Mouse (Mus musculus): ENCODE results near the gene Eif4g1. TPM values are rescaled to one million over a fixed set of nuclear protein-coding genes. Genes with fewer than 3 reads are reported as not detected.

Eif4g1 gene
- total and polyA plus RNA-seq, 2 experiments from 2014 or later = 74.6 to 296 TPM

DNA sequence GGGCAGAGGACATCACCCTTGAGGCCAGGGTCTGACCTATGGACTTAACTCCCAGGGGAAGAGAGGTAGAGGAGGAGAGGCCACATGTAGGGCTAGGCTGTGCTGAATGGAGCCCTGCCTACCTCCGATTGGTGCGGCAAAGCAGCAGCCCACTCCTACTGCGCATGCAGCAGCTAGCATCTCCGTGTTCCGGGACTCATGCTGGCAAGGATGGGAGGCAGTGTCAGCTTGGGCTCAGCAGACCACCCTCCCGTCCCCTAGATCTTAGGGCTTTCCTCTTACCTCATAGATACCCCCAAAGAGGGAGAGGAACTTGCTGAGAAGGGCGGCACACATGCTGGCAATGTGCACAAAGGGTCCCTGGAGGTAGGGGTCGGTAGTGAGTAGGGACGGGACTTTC, 44.1 kb downstream of the Eif4g1 start:
- no peaks in the 10 kb centered on the region for H3K27me3 ChIP-seq (ENCODE audit: control insufficient read depth, insufficient read depth, low read length)
- H3K4me2 ChIP-seq (ENCODE audit: low read depth, low read length) = no peak overlapping the region
- H3K4me1 ChIP-seq (ENCODE audit: control insufficient read depth, insufficient read depth) = 0 out of 2 replicates have a peak, but pooled peaks cover 9% of the 10 kb centered on the region
- WGBS = 82% methylated on average over 9 of the region's 9 CpGs
- H3K4me3 ChIP-seq (ENCODE audit: low read depth, low read length) = no peak overlapping the region
- H3K36me3 ChIP-seq (replicated peaks; ENCODE audit: control insufficient read depth, insufficient read depth, low read length) = no peaks in the 10 kb centered on the region; the same call in 1 of the 2 replicates
- DNase-seq (ENCODE audit: low spot score) (no peak), ATAC-seq (ENCODE audit: insufficient read depth, low read depth) (no peak)
- no peaks in the 10 kb centered on the region for H3K9me3 ChIP-seq (replicated peaks; ENCODE audit: control insufficient read depth, low read length)
- TF ChIP-seq CTCF (IDR thresholded peaks at IDR 0.05; ENCODE audit: low read depth) (no peak), EP300 (IDR thresholded peaks at IDR 0.05; ENCODE audit: low read depth) (no peak)
- H3K27ac ChIP-seq (ENCODE audit: low read depth) = no peak overlapping the region
- no peak overlapping the region for H3K9ac ChIP-seq (replicated peaks; ENCODE audit: low read depth, low read length)

DNA sequence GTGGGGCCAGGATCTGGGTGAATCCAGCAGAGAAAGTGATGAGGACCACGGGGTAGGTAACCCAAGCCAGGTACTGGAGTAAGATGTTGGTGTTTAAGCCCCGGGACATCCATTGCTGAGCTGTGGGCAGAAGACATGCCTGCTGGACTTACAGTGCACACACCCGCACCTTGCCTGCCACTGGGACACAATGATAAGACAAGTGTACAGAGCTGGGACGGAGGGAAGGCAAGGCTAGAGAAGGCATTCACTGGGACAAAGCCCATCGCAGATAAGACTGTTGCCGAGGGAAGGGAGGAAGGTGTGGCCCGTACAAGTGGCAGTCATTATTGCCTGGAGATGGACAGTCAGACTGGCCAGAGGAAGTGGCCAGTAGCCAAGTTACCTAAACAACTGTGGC, 44.8 kb downstream of the Eif4g1 start:
- Histone ChIP-seq H3K36me3 (replicated peaks; ENCODE audit: control insufficient read depth, insufficient read depth, low read length) (no peaks in the 10 kb centered on the region; the same call in 1 of the 2 replicates), H3K9me3 (replicated peaks; ENCODE audit: control insufficient read depth, low read length) (no peaks in the 10 kb centered on the region), H3K4me2 (ENCODE audit: low read depth, low read length) (no peak overlapping the region), H3K9ac (replicated peaks; ENCODE audit: low read depth, low read length) (no peak overlapping the region), H3K27me3 (ENCODE audit: control insufficient read depth, insufficient read depth, low read length) (no peaks in the 10 kb centered on the region), H3K4me1 (ENCODE audit: control insufficient read depth, insufficient read depth) (0 out of 2 replicates have a peak, but pooled peaks cover 9% of the 10 kb centered on the region), H3K27ac (ENCODE audit: low read depth) (no peak overlapping the region), H3K4me3 (ENCODE audit: low read depth, low read length) (no peak overlapping the region)
- ATAC-seq (ENCODE audit: insufficient read depth, low read depth) (no peak), DNase-seq (ENCODE audit: low spot score) (no peak)
- WGBS = 57% methylated on average over 7 of the region's 7 CpGs
- TF ChIP-seq EP300 (IDR thresholded peaks at IDR 0.05; ENCODE audit: low read depth) (no peak), CTCF (IDR thresholded peaks at IDR 0.05; ENCODE audit: low read depth) (no peak)

DNA sequence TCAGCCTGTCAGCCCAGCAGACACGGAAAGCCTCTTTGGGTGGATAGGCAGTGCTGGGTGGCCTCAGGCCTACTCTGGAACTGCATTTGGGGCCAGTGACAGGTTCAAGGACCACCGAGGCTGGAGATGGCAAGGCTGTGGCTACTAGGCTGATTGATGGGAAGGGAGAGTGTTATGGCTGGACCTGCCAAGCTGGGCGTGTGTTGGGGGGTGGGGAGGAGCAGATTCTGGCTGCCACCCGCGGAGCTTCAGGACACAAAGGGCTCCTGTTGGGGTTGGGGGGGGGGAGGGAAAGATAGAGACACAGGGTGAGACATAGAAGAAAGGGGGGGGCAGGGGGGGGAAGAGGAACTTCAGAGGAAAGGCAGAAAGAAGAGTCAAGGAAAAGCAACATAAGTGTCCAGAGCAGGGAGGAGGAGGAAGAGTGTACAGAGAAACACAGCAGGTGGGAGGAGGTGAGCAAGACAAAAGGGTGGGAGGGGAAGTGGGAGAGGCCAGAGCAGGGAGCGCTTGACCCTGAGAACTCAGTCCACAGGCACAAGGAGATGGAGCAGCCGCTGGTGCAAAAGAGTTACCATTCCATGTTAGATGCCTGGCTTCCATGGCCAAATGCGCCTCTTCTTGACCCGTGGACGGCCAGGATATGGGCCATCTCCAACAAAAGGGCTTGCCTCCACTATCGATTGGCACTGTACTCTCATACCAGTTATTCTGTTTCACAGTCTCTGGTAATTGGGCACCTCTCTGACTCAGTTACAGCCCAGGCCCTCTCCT, 46.4 kb downstream of the Eif4g1 start:
- no peak for ATAC-seq (ENCODE audit: insufficient read depth, low read depth)
- no peak for DNase-seq (ENCODE audit: low spot score)
- no peak overlapping the region for H3K27ac ChIP-seq (ENCODE audit: low read depth)
- H3K4me2 ChIP-seq (ENCODE audit: low read depth, low read length) = no peak overlapping the region
- WGBS = 66% methylated on average over 11 of the region's 11 CpGs
- H3K4me1 ChIP-seq (ENCODE audit: control insufficient read depth, insufficient read depth) = 0 out of 2 replicates have a peak, but pooled peaks cover 17% of the 10 kb centered on the region
- no peaks in the 10 kb centered on the region; the same call in none of the 2 replicates for H3K36me3 ChIP-seq (replicated peaks; ENCODE audit: control insufficient read depth, insufficient read depth, low read length)
- no peak overlapping the region for H3K4me3 ChIP-seq (ENCODE audit: low read depth, low read length)
- TF ChIP-seq EP300 (IDR thresholded peaks at IDR 0.05; ENCODE audit: low read depth) = no peak
- no peak for TF ChIP-seq CTCF (IDR thresholded peaks at IDR 0.05; ENCODE audit: low read depth)
- no peaks in the 10 kb centered on the region for H3K27me3 ChIP-seq (ENCODE audit: control insufficient read depth, insufficient read depth, low read length)
- no peak overlapping the region for H3K9ac ChIP-seq (replicated peaks; ENCODE audit: low read depth, low read length)
- H3K9me3 ChIP-seq (replicated peaks; ENCODE audit: control insufficient read depth, low read length) = no peaks in the 10 kb centered on the region

DNA sequence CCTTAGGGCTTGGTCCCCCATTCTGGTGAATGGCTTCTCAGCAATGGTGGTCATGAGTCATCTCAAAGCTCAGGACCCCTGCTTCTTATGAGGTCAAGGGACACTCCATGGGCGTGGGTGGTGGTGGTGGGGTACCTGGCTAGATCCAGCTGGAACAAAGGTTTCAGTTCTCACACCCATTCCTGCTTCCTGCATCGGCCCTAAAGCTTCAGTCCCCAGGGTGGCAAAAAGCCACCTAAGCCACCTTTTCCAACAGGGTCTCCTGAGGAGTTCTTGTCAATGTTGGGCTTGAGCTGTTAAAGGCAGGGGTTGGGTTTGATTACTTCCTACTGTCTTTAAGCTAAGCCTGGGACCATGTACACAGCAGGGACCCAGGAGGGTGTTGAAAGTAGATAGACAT, 47.0 kb downstream of the Eif4g1 start:
- DNase-seq (ENCODE audit: low spot score) = no peak
- Histone ChIP-seq H3K9ac (replicated peaks; ENCODE audit: low read depth, low read length) (no peak overlapping the region), H3K27ac (ENCODE audit: low read depth) (no peak overlapping the region), H3K9me3 (replicated peaks; ENCODE audit: control insufficient read depth, low read length) (no peaks in the 10 kb centered on the region), H3K4me1 (ENCODE audit: control insufficient read depth, insufficient read depth) (0 out of 2 replicates have a peak, but pooled peaks cover 17% of the 10 kb centered on the region), H3K4me2 (ENCODE audit: low read depth, low read length) (peak overlapping the region; percentile 95), H3K27me3 (ENCODE audit: control insufficient read depth, insufficient read depth, low read length) (no peaks in the 10 kb centered on the region), H3K36me3 (replicated peaks; ENCODE audit: control insufficient read depth, insufficient read depth, low read length) (no peaks in the 10 kb centered on the region; the same call in none of the 2 replicates), H3K4me3 (ENCODE audit: low read depth, low read length) (peak overlapping the region; percentile 64)
- TF ChIP-seq CTCF (IDR thresholded peaks at IDR 0.05; ENCODE audit: low read depth) (no peak), EP300 (IDR thresholded peaks at IDR 0.05; ENCODE audit: low read depth) (no peak)
- WGBS = 90% methylated on average over 2 of the region's 2 CpGs
- no peak for ATAC-seq (ENCODE audit: insufficient read depth, low read depth)

DNA sequence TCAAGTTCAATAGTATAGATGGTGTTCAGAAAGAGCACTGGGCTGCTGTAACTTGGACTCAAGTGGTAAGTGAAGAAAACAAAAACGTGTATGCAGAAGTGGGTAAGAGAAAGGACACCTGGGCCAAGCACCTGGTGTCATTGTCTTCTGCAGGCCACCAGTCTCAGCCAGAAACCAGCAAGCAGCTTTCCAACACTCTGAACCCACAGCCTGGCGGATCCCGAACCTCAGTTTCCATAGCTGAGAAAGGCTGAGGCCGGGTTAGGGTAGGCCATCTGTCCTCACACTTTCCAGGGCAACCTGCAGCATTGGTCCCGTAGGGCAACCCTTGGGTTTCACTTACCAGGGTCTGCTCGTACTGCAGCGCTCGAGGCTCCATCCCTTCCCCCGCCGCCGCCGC, 47.5 kb downstream of the Eif4g1 start:
- Histone ChIP-seq H3K27me3 (ENCODE audit: control insufficient read depth, insufficient read depth, low read length) (no peaks in the 10 kb centered on the region), H3K4me2 (ENCODE audit: low read depth, low read length) (peak overlapping the region; percentile 95), H3K9me3 (replicated peaks; ENCODE audit: control insufficient read depth, low read length) (no peaks in the 10 kb centered on the region), H3K4me1 (ENCODE audit: control insufficient read depth, insufficient read depth) (0 out of 2 replicates have a peak, but pooled peaks cover 17% of the 10 kb centered on the region), H3K9ac (replicated peaks; ENCODE audit: low read depth, low read length) (peak overlapping the region; percentile 55), H3K27ac (ENCODE audit: low read depth) (peak overlapping the region; percentile 94; the same call in 1 of the 2 replicates), H3K4me3 (ENCODE audit: low read depth, low read length) (peak overlapping the region; percentile 64), H3K36me3 (replicated peaks; ENCODE audit: control insufficient read depth, insufficient read depth, low read length) (no peaks in the 10 kb centered on the region; the same call in none of the 2 replicates)
- no peak for ATAC-seq (ENCODE audit: insufficient read depth, low read depth)
- 2% methylated on average over 12 of the region's 12 CpGs for WGBS
- TF ChIP-seq CTCF (IDR thresholded peaks at IDR 0.05; ENCODE audit: low read depth) = no peak
- TF ChIP-seq EP300 (IDR thresholded peaks at IDR 0.05; ENCODE audit: low read depth) = no peak
- DNase-seq (ENCODE audit: low spot score) = no peak

All from heart, postnatal 0 days (tissue).